9 mouse cellular contexts compared by ENCODE assay signal in genomic region chr11:75262791-75263190, GRCm38 (mm10).
DNase-seq lines count a peak whose midpoint lies in the region; ATAC-seq and TF ChIP-seq lines count a peak whose summit lies in the region.
"Had no signal": no experiment of that assay in that cellular context is flagged by ENCODE, and none has a peak within 500 bp of the region (broad histone marks: within the 10 kb centered on the region; RNA-seq: fewer than 3 reads in every experiment).

No protein-coding gene starts in this region.

- H3K9me3 ChIP-seq in lung, embryonic 14.5 days (ENCODE audit: low read depth, low read length) = no peaks in the 10 kb centered on the region
- no peaks in the 10 kb centered on the region for H3K9me3 ChIP-seq in forebrain, embryonic 13.5 days (replicated peaks)
- no peaks in the 10 kb centered on the region for H3K9me3 ChIP-seq in midbrain, embryonic 14.5 days (ENCODE audit: control insufficient read depth, low read length)

- no peak overlapping the region; the same call in 1 of the 2 replicates for H3K9ac ChIP-seq in lung, embryonic 14.5 days
- no peak overlapping the region for H3K9ac ChIP-seq in forebrain, embryonic 13.5 days
- H3K9ac ChIP-seq in midbrain, embryonic 14.5 days (replicated peaks; ENCODE audit: low read length) = no peak overlapping the region

- WGBS in lung, embryonic 14.5 days = 37% methylated on average over 5 of the region's 5 CpGs
- 56% methylated on average over 5 of the region's 5 CpGs for WGBS in forebrain, embryonic 13.5 days
- 63% methylated on average over 5 of the region's 5 CpGs for WGBS in midbrain, embryonic 14.5 days

- no peaks in the 10 kb centered on the region for H3K27me3 ChIP-seq in lung, embryonic 14.5 days (ENCODE audit: insufficient read depth, low read length)
- peaks cover 13% of the 10 kb centered on the region; the same call in 1 of the 2 replicates for H3K27me3 ChIP-seq in forebrain, embryonic 13.5 days
- H3K27me3 ChIP-seq in midbrain, embryonic 14.5 days (ENCODE audit: control insufficient read depth, insufficient read depth, low read length) = no peaks in the 10 kb centered on the region

- H3K4me2 ChIP-seq in lung, embryonic 14.5 days = no peak overlapping the region
- no peak overlapping the region for H3K4me2 ChIP-seq in forebrain, embryonic 13.5 days
- no peak overlapping the region for H3K4me2 ChIP-seq in midbrain, embryonic 14.5 days (ENCODE audit: low read length)

- TF ChIP-seq CTCF in lung, embryonic 14.5 days (IDR thresholded peaks at IDR 0.05; ENCODE audit: low read depth) = no peak

- peak; percentile 93 for DNase-seq in heart, adult 11 months
- no peak for DNase-seq in heart, postnatal 14 days
- DNase-seq in lung, embryonic 14.5 days = no peak
- DNase-seq in lung, postnatal 36 days = no peak
- no peak for DNase-seq in midbrain, embryonic 14.5 days
- no peak for DNase-seq in left cerebral cortex, postnatal 25 days (ENCODE audit: low spot score in 2 of 2)
- DNase-seq in cerebellum, adult 18-20 months = no peak
- DNase-seq: liver had no signal

- H3K4me3 ChIP-seq in lung, embryonic 14.5 days (ENCODE audit: low read depth, low read length) = no peak overlapping the region
- H3K4me3 ChIP-seq in forebrain, embryonic 13.5 days = no peak overlapping the region
- no peak overlapping the region for H3K4me3 ChIP-seq in midbrain, embryonic 14.5 days (replicated peaks; ENCODE audit: low read depth, low read length)

- peaks cover 10% of the 10 kb centered on the region for H3K4me1 ChIP-seq in lung, embryonic 14.5 days (ENCODE audit: insufficient read depth)
- peaks cover 42% of the 10 kb centered on the region for H3K4me1 ChIP-seq in forebrain, embryonic 13.5 days
- peaks cover 30% of the 10 kb centered on the region for H3K4me1 ChIP-seq in midbrain, embryonic 14.5 days (ENCODE audit: control insufficient read depth, insufficient read depth, low read length)

- no peaks in the 10 kb centered on the region for H3K36me3 ChIP-seq in lung, embryonic 14.5 days (ENCODE audit: insufficient read depth)
- no peaks in the 10 kb centered on the region for H3K36me3 ChIP-seq in forebrain, embryonic 13.5 days (ENCODE audit: poor library complexity, severe bottlenecking)
- H3K36me3 ChIP-seq in midbrain, embryonic 14.5 days (ENCODE audit: control insufficient read depth, insufficient read depth, low read length) = peaks cover 12% of the 10 kb centered on the region; the same call in 1 of the 2 replicates

- intact Hi-C loops in heart, postnatal 14 days (cut with DNase I) = no loop called here
- intact Hi-C loops in left cerebral cortex, postnatal 25 days (cut with DNase I) = no loop called here

- H3K27ac ChIP-seq in lung, embryonic 14.5 days (ENCODE audit: low read depth) = peak overlapping the region; percentile 65
- peak overlapping the region; percentile 68 for H3K27ac ChIP-seq in forebrain, embryonic 13.5 days
- peak overlapping the region; percentile 55 for H3K27ac ChIP-seq in midbrain, embryonic 14.5 days (replicated peaks; ENCODE audit: low read depth, low read length)

- ATAC-seq in lung, embryonic 14.5 days (ENCODE audit: insufficient read depth) = no peak
- 0 out of 2 replicates have a peak, but pooled peaks have one; percentile 5 for ATAC-seq in forebrain, embryonic 13.5 days
- no peak for ATAC-seq in midbrain, embryonic 14.5 days (ENCODE audit: low FRiP score, low TSS enrichment)
